Mouse (Mus musculus) v-Abl transformed pro-B cells (cell line): Measurements from ENCODE around the gene Actr3b.
"Not testable (repeated sequence)": the region's sequence is repeated elsewhere in the genome, so short reads cannot be mapped to it uniquely, and the experiment has no call there.

Source experiments
- in situ Hi-C, 2 experiments: fragments of 400-800 bp; cut with MboI; formaldehyde crosslinking; loops; one replicate each; pipeline ENCODE4 v1.15.1; 2025; ENCODE audit not compliant: unreplicated experiment in 2 of 2

Actr3b gene

DNA sequence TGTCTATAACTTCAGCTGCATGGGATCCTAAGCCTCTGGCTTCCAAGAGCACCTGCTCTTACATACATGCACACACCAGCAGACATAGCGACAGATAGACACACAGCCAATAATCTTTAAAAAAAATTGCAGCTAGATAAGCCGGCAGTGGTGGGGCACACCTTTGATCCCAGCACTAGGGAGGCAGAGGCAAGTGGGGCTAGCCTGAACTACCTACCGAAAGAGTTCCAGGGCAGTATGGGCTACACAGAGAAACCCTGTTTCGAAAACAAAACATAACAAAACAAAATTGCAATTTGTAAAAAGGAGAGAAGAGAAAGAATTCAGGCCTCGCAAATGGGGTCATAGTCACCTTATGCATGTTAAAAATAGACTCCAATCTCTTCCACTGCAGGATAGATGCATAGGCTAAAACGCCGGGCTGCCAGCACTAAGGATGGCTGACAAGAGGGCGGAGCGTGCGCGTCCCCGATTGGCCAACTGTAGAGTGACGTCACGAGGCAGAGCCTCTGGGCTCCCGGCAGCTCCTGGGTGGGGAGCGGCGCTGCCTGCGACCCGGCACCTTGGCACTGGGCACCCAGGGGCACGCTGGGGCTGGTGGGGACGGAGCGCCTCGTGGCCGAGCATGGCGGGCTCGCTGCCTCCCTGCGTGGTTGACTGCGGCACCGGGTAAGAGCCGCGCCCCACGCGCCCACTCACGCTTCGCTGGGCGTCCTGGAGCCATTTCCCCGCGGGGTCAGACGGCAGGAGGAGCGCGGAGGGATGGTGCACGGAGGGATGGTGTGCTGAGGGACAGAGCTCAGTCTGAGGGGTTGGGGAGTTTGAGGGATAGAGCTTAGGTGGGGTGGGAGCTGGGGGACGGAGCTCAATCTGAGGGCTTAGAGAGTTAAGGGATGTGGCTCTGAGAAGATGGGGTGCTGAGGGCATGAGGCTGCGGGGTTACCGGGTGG lies at the start of gene Actr3b:
Actr3b (plus strand) TSS at position 538 of the 950 bp plus-strand sequence.
- in situ Hi-C loops = no loop called here

DNA sequence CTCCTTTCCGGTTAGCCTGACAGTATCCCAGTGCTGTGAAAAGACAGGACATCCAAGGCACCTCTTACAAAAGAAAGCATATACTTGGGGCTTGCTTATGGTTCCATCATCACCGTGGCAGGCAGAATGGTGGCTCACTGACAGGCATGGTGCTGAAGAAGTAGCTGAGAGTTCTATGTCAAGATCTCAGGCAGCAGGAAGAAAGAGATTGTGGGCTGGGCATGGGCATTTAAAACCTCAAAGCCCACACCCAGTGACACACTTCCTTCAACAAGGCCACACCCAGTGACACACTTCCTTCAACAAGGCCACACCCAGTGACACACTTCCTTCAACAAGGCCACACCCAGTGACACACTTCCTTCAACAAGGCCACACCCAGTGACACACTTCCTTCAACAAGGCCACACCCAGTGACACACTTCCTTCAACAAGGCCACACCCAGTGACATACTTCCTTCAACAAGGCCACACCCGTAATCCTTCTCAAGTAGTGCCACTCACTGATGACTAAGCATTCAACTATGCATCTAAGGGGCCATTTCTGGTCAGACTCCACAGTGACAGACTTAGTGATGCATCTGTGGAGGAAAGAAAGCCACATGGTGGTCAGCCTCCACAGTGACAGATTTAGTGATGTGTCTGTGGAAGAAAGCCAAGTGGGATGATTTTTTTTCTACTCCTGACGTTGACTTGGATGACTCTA lies 46.6 kb upstream of the Actr3b start:
- in situ Hi-C loops = not testable (repeated sequence)

DNA sequence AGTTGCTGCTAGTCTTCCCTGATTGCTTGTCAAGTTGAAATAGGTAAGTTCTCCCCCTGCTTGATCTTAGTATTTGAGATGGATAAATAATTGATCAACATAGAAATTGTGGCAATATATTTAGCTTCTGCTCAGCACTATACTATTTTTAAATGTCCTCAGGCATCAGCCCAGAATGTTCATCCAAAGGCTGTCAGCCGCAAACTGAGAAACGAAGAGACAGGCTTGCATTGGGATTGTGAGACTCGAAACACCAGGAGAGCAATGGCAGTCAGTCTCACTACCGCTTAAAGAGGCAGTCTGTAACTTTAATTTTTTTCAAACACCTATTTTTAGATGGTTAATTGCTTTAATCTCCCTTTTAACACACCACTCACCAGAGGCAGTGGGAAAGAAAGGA lies 40.4 kb upstream of the Actr3b start:
- in situ Hi-C loops = no loop called here

DNA sequence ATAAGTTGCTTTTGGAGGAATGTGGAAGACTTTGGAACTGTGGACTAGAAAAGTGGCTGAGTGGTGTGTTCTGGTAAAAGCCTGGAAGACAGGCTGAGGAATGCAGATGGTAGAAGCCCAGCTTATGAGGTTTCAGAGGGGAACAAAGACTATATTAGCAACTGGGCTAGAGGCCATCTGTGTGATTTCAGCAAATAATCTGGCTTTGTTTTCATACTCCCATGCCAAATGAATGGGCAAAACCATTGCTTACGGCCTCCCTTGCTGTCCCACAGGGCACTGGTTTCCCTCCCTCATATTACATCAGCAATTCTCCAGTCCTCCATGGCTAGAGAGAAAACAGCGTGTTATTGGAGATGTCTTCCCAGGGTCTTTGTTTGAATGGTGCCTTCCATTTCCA lies 36.8 kb upstream of the Actr3b start:
- in situ Hi-C loops = no loop called here

DNA sequence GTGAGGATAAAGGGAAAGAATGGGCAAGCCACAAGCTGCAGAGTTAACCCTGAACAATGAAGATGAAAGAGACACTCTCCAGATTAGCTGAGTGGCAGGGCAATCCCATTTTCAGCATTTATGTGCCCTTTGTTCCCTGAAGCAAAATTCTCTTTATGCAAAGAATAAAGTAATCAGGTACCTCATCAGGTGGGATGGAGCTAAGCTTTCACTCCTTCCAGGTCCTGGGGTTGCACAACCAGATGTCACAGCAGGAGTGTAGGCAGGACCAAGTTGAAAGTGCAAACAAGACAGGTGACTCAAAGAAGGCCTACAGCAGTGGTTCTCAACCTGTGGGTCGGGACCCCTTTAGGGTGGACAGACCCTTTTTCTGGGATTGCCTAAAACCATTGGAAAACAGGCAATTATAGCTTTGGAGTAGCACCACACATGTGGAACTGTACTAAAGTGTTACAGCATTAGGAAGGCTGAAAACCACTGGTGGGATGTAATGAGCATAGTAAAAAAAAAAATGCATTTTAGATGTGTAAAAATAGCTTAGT lies 35.6 kb upstream of the Actr3b start:
- in situ Hi-C loops = no loop called here

DNA sequence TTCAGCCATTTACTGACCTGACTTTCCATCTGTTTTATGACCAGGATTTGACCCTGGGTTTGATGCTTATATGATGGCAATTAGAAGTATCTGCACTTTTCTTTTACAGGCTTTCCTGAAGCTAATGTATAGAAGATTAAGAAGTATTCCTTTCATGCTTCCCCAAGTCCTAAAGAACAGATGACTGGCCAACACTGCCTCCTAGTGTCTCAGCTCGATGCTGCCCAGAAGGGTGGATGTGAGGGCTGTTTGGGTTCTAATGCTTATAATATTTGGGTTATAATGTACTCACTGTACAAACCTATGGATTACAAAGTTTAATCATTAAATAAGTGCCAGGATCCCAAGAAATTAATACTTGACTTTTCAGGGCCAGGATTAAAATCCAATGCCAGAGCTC lies 25.5 kb upstream of the Actr3b start:
- in situ Hi-C loops = loop anchor here (5.0 kb wide), 3 partner anchors 242 to 317 kb away; no protein-coding TSS in a partner anchor

DNA sequence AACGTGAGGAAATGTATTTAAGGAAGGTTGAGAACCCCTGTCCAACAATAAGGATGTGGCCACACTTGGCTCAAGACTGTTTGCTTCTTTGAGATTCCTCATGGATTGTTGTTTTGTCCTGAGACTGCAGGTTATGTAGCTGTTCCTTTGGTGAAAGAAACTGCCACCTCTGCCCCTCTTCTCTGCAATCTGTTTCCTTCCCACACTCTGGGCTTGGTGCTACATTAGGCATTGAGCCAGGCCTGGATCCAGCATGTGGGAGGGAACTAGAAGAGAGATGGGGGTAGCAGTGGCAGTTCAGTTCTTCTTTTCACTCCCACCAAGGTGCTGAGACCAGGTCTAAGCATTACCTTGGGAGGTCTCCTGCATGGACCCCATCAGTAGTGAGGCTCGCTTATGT lies 23.9 kb upstream of the Actr3b start:
- in situ Hi-C loops = no loop called here

DNA sequence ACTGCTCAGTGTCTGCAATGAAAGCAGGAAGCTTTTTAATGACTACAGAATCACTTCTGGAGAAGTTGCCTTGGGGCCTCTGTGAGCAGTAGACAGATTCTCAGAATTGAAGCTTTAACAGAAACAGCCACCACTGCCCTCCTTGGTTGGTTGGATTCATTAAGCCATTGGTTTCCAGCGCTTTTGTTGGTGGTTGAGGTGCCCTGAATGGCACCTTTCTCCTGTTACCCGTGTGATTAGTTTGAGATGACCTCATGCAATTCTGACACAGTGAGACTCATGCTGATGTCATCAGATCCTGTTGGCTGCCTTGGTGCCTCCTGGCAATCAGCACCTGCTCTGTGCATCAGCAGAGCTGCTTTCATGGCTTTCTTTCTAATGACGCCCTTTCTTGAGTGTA lies 21.3 kb upstream of the Actr3b start:
- in situ Hi-C loops = no loop called here

DNA sequence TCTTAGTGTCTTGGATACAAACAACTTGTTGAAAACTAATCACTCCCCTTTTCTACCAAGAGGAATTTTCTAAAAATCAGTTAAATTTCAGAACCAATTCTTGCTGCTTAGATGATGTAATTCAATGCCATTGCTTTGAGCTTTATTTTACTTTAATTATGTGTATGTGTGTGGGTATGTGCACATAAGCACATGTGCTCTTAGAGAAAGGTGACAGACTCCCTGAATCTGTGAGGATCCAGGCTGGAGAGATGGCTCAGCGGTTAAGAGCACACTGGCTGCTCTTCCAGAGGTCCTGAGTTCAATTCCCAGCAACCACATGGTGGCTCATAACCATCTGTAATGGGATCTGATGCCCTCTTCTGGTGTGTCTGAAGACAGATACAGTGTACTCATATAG lies 20.9 kb upstream of the Actr3b start:
- in situ Hi-C loops = not testable (repeated sequence)

DNA sequence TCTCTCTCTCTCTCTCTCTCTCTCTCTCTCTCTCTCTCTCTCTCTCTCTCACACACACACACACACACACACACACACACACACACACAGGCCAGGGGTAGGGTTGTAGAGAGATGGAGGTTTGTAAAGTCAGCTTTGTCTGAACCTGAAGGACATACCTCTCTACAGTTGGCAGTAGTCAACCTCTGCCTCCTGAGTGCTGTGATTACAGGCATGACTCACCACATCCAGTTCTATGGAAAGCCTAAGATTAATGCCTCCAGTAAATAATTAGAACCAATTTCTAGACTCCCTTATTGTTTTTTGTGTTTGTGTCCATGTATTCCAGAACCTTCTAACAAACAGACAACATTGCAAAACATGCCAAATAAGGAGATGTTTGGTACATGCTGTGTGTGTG lies 11.9 kb upstream of the Actr3b start:
- in situ Hi-C loops = no loop called here

DNA sequence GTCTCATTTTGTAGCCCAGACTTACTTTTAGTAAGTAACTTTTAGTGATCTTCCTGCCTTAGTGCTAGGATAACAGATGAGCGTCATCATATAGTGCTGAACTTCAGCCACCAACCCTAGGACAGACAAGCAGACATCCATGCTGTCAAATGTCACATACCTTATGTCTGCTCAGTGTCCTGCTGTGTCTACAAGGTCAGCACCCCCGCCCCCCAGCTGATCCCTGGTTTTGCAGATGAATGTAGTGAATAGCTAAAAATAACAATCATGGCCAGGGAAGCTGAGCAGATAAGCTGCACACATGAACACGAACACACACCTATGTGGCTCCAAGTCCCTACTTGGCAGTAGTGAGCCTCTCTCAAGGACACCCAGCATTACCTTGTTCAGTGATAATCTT lies 11.2 kb upstream of the Actr3b start:
- in situ Hi-C loops = no loop called here

DNA sequence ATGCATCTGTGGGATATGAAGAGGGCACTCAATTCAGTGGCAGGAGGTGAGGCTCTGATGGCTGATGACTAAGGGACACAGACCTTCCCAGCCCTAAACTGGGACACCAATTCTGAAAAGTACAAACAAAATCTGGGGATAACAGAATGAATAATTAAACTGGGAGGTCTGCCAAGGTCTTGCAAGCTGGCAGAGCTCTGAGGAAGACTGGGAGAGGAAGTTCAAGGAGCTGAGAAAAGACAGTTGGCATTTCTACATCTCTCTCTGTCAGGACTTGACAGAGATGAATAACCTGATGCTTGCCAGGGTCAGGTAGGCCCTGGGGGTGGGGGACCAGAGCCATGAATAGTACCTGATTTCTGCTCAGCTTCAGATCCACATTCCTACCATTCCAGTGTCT lies 8.2 kb upstream of the Actr3b start:
- in situ Hi-C loops = no loop called here

DNA sequence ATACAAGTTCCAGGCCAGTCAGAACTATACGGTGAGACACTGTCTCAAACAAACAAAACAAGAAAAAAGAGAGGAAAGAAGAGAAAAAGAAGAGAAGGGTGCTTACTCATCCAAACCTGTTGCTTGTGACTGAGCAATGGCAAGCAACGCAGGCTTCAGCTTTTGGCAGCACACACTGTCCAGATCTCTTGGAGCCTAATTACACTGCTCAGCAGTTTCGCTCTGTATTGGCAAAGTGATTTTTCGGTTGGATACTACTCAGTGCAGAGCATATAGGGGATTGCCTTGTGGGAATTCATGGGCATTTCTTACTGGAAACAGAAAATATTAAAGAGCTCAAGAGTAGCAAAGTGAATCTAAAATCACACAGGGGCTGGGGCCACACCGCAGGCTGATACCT lies 6.9 kb upstream of the Actr3b start:
- in situ Hi-C loops = no loop called here

DNA sequence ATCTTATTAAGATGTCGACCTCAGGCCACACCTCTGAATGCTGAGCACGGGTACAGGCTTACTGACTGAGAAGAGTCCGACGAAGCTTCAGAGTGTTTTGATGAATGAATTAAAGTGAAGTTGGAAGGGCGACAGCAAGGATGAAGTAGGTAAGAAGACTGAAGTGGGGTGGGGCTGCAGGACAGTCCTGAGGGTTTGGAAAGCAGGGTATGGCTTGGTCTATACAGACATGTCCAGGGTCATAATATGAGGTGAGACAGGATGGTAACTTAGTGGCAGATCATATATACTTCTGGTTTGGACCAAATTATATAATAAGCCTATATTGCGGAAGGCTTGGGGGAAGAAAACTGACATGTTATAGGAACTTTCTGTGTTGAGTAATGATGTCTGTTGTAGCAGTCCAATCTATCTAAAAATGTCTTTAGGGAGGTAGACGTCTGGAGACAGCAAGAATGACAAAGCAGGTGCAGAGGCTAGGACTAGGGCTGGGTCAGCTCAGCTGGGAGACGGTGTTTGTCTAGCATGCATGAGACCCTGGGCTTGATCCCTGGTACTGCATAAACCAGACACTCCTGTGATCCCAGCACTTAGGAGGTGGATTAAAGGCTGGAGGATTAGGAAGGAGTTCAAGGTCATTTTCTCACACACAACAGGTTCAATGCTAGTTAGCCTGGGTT lies 6.1 kb upstream of the Actr3b start:
- in situ Hi-C loops = no loop called here

DNA sequence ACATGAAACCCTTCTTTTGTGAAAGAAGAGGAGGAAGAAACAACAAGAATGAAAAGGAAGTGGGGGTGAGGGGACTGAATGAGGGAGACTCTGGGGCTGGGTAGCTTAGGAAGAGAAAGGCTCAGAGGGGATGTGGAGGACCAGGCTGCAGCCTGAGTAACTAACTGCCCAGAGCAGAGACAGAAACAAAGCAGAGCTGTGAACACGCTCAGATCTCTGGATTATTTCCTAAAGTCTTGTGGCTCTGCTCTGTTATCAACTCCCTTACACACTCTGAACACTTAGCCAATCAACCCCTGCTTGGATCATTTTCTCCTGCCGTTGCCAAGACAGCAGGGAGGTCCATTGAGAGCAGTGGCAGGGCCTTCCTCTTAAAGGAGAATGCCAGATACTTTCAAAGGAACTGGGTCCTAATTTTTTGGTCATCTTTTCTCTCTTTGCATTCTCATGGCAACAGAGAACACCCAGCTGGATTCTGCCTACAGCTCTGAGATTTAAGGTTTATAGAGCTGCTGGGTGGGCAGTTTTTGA lies 5.5 kb upstream of the Actr3b start:
- in situ Hi-C loops = no loop called here

DNA sequence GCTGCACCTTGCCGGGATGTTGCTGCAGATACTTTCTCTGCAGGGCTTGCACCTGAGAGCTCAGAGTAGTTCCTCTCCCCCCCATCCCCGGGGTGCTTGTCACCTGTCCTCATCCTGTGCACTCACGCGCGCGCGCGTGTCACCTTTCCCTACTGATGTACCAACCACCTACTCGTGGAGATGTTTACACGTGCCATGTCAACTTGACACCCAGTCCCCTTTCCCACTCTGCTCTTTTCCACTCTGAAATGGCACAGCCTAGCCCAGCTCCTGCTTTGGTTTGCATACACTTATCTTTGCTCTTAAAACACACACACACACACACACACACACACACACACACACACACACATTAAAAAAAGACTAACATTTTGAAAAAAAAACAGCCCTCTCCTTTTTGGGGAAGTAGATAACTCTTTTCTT lies 624 bp downstream of the Actr3b start:
- in situ Hi-C loops = no loop called here

DNA sequence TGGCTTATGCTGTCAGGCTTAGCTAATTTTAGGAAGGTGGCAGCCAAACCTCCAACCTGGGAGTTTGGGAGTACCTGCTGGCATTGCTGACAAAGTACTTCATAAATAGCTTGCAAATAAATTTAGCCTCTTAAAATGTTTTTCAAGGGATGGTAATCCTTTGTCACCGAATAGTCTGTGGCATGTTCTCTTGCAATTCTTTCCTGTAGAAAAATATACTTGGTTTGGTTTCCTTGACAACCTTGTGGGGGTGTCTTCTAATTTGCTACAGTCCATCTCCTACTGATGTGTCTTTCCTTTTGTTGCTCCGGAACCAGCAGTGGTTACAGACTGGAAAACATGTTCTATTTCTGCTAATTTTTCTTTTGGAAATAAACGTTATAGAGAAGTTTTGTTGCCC lies 1.1 kb downstream of the Actr3b start:
- in situ Hi-C loops = no loop called here

DNA sequence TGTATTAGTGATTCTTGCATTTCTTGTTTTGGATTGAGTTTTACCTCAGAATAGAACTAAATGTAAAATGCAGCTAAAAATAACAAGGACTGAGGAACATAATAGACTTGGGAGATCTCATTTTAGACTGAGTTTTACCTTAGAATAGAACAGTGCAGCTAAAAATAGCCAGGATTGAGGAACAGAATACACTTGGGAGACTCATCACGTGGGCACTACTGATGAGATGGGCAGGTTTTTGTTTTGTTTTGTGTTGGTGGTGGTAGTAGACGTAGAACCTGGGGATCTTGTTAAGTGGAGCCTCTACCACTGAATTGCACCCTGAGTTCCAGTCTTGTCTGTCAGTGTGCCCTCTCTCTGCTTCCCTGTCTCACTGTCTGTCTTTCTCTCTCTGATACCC lies 2.1 kb downstream of the Actr3b start:
- in situ Hi-C loops = no loop called here

DNA sequence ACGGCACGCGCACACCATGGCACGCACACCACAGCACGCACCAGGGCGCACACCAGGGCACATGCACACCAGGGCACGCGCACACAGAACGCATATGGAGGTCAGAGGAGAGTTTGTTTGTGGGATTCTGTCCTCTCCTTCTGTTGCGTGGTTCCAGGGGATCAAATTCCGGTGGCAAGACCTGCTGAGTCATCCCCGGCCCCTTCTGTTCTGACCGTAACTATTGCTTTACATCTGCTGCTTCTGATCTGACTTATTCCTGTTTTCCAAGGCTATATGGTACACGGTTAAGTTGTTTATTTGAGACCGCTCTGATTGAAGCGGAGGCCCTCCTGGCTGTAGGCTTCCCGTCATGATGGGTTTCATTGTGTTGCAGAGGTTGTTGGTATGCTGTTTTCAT lies 9.2 kb downstream of the Actr3b start:
- in situ Hi-C loops = no loop called here

DNA sequence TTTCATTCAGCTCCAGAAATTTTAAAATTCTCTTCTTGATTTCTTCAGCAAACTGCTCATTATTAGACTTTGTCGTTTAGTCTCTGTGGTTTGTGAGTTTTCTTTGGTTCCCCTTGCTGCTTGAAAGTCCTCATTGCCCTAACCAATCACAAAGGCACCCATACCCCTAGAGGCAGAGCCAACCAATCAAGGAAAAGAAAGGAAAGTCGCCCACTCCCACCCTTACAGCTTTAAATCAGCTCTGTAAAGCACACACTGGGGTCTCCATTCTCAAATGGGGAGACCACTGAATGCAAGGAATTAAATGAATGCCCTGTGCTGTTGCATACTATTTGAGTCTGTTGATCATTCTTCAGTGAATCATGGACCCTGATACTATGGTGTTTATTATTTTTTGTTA lies 9.6 kb downstream of the Actr3b start:
- in situ Hi-C loops = no loop called here

DNA sequence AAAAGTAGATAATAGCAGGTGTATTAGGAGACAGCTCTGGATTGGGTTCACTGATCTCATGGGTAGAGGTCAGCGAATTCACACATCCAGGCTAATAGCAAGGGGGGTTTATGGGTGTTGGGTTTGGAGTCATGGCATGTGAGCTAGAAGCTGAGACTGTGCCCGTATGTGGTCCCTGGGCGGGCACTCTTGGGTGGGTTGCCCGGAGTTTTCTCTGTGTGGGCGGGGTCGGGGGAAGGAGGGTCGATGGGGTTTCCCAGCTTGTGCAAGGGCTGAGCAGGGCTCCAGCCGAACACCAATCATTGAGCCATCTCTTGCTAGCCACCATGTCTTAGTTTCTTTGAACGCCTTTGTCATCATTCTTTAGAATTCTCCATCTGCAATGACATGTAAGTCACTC lies 12.7 kb downstream of the Actr3b start:
- in situ Hi-C loops = no loop called here
